Mouse (Mus musculus) embryonic fibroblast, embryonic 13.5 days (primary cell): Measurements from ENCODE around the gene Clstn3.

Experiments
- CTCF ChIP-seq: IDR thresholded peaks from 2 replicates; pipeline ENCODE4 v1.5.1; 2011; ENCODE audit warnings: mild to moderate bottlenecking, control low read depth, low read length, moderate library complexity, borderline replicate concordance; ENCODE audit not compliant: insufficient read depth
- POLR2A ChIP-seq: IDR thresholded peaks from 2 replicates; pipeline ENCODE4 v1.6.1; 2011; ENCODE audit warnings: low read depth, mild to moderate bottlenecking, control low read depth, low read length, moderate library complexity

- TF ChIP-seq POLR2A (no peak), CTCF (no peak)
Measured at GRCm38 (mm10) chr6:124427791-124428576, 36.6 kb downstream of the Clstn3 start.
